Mouse (Mus musculus): Measurements from ENCODE around the gene Atg16l2. TPM values are rescaled to one million over a fixed set of nuclear protein-coding genes. Genes with fewer than 3 reads are reported as not detected.

Gene Atg16l2
- polyA plus RNA-seq, 1 experiment from 2014 or later, result 24.5 TPM

- WGBS, result 58% methylated on average over 4 of the region's 4 CpGs
- Histone ChIP-seq H3K27ac (no peak overlapping the region), H3K4me2 (replicated peaks) (no peak overlapping the region), H3K4me1 (peaks cover 49% of the 10 kb centered on the region), H3K4me3 (no peak overlapping the region), H3K9ac (no peak overlapping the region), H3K9me3 (no peaks in the 10 kb centered on the region), H3K27me3 (no peaks in the 10 kb centered on the region), H3K36me3 (no peaks in the 10 kb centered on the region)
- ATAC-seq (ENCODE audit: low FRiP score, low read depth), result no peak
Observed at GRCm38 (mm10) chr7:101330841-101331173, 28.8 kb upstream of the Atg16l2 start.

GRCm38 (mm10) chr7:101330074-101330840, 28.2 kb upstream of the Atg16l2 start:
- Histone ChIP-seq H3K9me3 (no peaks in the 10 kb centered on the region), H3K9ac (peak overlapping the region; percentile 1; the same call in 1 of the 2 replicates), H3K27me3 (no peaks in the 10 kb centered on the region), H3K4me3 (no peak overlapping the region), H3K4me2 (replicated peaks) (no peak overlapping the region), H3K4me1 (peaks cover 44% of the 10 kb centered on the region), H3K36me3 (peaks cover 3% of the 10 kb centered on the region; the same call in 1 of the 2 replicates), H3K27ac (no peak overlapping the region)
- ATAC-seq (ENCODE audit: low FRiP score, low read depth), result no peak
- WGBS, result 67% methylated on average over 10 of the region's 10 CpGs

- no peak overlapping the region for H3K4me2 ChIP-seq (replicated peaks)
- no peak for ATAC-seq (ENCODE audit: low FRiP score, low read depth)
- no peak overlapping the region for H3K9ac ChIP-seq
- H3K4me3 ChIP-seq, result no peak overlapping the region
- 81% methylated on average over 4 of the region's 4 CpGs for WGBS
- H3K27me3 ChIP-seq, result no peaks in the 10 kb centered on the region
- H3K36me3 ChIP-seq, result peaks cover 8% of the 10 kb centered on the region; the same call in 1 of the 2 replicates
- no peak overlapping the region for H3K27ac ChIP-seq
- H3K4me1 ChIP-seq, result peaks cover 37% of the 10 kb centered on the region
- H3K9me3 ChIP-seq, result no peaks in the 10 kb centered on the region
Observed at GRCm38 (mm10) chr7:101329606-101330005, 27.6 kb upstream of the Atg16l2 start.

DNA sequence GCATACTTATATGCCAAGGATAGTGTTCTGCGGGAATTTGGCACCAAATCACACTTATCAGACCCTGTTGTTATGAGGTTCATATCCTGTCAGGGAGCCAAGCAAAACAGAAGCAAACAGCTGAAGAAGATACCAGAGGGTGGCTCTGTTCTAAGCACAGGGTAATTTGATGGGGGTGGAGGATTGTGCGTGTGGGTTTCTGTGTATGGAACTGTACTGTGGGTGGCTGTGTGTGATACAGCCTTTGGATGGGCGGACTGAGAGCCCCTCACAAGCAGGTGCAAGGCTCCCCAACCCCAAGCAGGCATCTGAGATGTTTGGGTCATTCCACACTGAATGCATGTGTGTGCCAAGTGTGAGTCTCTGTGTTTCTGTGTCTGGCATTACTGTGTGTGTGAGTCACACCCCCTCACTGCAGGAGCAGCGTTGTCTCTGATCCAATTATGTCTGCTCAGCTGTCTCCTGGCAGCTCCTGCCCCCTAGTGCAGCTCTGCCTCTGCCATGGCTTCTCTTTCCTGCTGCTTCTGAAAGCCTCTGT, 26.6 kb upstream of the Atg16l2 start:
- Histone ChIP-seq H3K36me3 (peaks cover 8% of the 10 kb centered on the region; the same call in 1 of the 2 replicates), H3K9me3 (no peaks in the 10 kb centered on the region), H3K4me3 (no peak overlapping the region), H3K27ac (no peak overlapping the region), H3K27me3 (no peaks in the 10 kb centered on the region), H3K9ac (no peak overlapping the region), H3K4me1 (peaks cover 37% of the 10 kb centered on the region), H3K4me2 (replicated peaks) (no peak overlapping the region)
- WGBS, result 68% methylated on average over 4 of the region's 4 CpGs
- no peak for ATAC-seq (ENCODE audit: low FRiP score, low read depth)

DNA sequence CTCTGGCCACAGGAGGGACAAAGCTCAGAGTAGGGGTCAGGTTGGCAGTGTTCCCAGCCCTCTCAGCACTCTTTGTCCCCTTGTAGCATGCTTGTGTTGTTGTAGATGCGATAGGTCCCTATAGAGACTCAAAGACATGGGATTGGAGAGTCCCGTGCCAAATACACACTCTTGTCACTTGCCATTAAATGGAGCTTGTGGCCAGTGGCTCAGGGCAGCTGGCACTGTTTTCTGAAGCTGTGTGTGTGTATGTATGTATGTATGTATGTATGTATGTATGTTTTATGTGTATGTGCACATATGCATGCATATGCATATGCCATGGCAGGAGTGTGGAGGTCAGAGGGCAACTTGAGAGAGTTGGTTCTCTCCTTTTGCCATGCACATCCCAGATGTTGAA, 25.7 kb upstream of the Atg16l2 start:
- 86% methylated on average over 2 of the region's 2 CpGs for WGBS

DNA sequence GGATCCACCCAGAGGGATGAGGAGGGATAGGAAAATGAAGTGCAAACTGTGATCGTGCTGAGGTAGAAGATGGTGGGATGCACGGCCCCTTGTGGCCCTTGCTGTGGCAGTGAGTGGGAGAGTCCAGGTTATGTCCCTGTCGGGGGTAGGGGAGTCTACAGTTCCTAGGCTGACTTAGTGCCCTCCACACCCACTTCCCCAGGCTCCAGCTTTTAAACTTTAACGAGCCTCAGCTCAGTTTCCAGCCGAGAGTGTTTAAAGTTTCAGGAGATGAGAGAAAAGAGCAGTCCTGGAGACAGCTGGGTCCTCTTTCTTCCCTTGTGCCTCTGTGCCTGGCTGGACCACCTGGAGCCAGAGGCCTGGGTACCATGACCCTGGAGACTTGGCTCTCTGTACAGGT, 25.2 kb upstream of the Atg16l2 start:
- Histone ChIP-seq H3K4me2 (replicated peaks) (no peak overlapping the region), H3K27ac (no peak overlapping the region), H3K4me3 (no peak overlapping the region), H3K9me3 (no peaks in the 10 kb centered on the region), H3K9ac (0 out of 2 replicates have a peak overlapping the region, but pooled peaks have one; percentile 35), H3K4me1 (peaks cover 45% of the 10 kb centered on the region), H3K36me3 (peaks cover 8% of the 10 kb centered on the region; the same call in 1 of the 2 replicates), H3K27me3 (peaks cover 2% of the 10 kb centered on the region)
- WGBS, result 33% methylated on average over 5 of the region's 5 CpGs
- no peak for ATAC-seq (ENCODE audit: low FRiP score, low read depth)

More for the DNA sequence above, 25.7 kb upstream of the Atg16l2 start:
- Histone ChIP-seq H3K27ac (no peak overlapping the region), H3K36me3 (peaks cover 8% of the 10 kb centered on the region; the same call in 1 of the 2 replicates), H3K4me1 (peaks cover 40% of the 10 kb centered on the region), H3K4me3 (no peak overlapping the region), H3K9ac (no peak overlapping the region), H3K9me3 (no peaks in the 10 kb centered on the region), H3K4me2 (replicated peaks) (no peak overlapping the region), H3K27me3 (no peaks in the 10 kb centered on the region)
- ATAC-seq (ENCODE audit: low FRiP score, low read depth), result no peak

GRCm38 (mm10) chr7:101326006-101326405, 24.0 kb upstream of the Atg16l2 start:
- Histone ChIP-seq H3K27ac (no peak overlapping the region), H3K9ac (no peak overlapping the region), H3K4me2 (replicated peaks) (no peak overlapping the region), H3K36me3 (peaks cover 8% of the 10 kb centered on the region; the same call in 1 of the 2 replicates), H3K27me3 (peaks cover 11% of the 10 kb centered on the region), H3K4me1 (peaks cover 53% of the 10 kb centered on the region), H3K9me3 (no peaks in the 10 kb centered on the region), H3K4me3 (no peak overlapping the region)
- ATAC-seq (ENCODE audit: low FRiP score, low read depth), result no peak
- 82% methylated on average over 5 of the region's 5 CpGs for WGBS

DNA sequence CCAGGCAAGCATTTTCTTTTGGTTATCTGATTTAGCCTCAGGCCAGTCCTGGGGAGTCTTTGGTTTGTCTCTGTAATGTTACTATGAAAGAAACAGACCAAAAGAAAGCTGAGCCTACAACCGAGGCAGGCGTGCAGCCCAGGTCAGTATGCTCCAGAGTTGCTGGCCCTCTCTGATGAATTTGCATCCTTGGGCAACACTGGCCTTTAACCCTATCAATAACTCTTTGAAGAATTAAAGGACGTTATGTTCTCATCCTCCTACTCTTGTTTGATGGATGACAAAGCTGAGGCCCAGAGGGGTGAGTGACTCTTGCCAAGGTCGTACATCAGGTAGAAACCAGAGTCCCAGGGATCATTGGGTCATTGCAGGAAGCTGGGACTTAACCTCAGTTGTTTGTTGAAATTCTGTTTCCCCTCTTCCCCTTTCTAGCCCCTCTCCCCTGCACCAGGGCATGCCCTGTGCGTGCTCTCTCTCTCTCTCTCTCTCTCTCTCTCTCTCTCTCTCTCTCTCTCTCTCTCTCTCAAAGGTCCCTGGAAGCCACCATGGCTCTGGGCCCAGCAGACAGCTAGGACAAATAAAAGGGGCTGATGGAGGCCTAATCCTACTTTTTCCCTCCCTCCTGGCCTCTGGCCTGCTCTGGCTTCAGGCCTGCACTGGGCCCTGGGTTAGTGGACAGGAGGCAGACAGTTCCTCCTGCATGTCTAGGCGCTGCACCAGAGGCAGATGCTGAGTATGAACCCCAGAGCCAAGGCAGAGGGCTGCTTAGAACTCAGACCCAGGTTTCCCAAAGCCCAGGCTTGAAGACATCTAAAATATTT, 22.3 kb upstream of the Atg16l2 start:
- ATAC-seq (ENCODE audit: low FRiP score, low read depth), result no peak
- no peaks in the 10 kb centered on the region for H3K9me3 ChIP-seq
- no peak overlapping the region for H3K9ac ChIP-seq
- peaks cover 44% of the 10 kb centered on the region for H3K4me1 ChIP-seq
- H3K4me2 ChIP-seq (replicated peaks), result no peak overlapping the region
- H3K36me3 ChIP-seq, result peaks cover 8% of the 10 kb centered on the region; the same call in 1 of the 2 replicates
- no peak overlapping the region for H3K27ac ChIP-seq
- H3K4me3 ChIP-seq, result no peak overlapping the region
- peaks cover 21% of the 10 kb centered on the region for H3K27me3 ChIP-seq
- 57% methylated on average over 6 of the region's 6 CpGs for WGBS

GRCm38 (mm10) chr7:101323141-101323594, 21.1 kb upstream of the Atg16l2 start:
- H3K4me1 ChIP-seq, result peaks cover 35% of the 10 kb centered on the region
- no peak overlapping the region for H3K4me3 ChIP-seq
- ATAC-seq (ENCODE audit: low FRiP score, low read depth), result no peak
- peaks cover 8% of the 10 kb centered on the region; the same call in 1 of the 2 replicates for H3K36me3 ChIP-seq
- WGBS, result 62% methylated on average over 4 of the region's 4 CpGs
- H3K4me2 ChIP-seq (replicated peaks), result peak overlapping the region; percentile 97
- H3K9me3 ChIP-seq, result no peaks in the 10 kb centered on the region
- no peak overlapping the region for H3K9ac ChIP-seq
- peaks cover 28% of the 10 kb centered on the region for H3K27me3 ChIP-seq
- no peak overlapping the region for H3K27ac ChIP-seq

DNA sequence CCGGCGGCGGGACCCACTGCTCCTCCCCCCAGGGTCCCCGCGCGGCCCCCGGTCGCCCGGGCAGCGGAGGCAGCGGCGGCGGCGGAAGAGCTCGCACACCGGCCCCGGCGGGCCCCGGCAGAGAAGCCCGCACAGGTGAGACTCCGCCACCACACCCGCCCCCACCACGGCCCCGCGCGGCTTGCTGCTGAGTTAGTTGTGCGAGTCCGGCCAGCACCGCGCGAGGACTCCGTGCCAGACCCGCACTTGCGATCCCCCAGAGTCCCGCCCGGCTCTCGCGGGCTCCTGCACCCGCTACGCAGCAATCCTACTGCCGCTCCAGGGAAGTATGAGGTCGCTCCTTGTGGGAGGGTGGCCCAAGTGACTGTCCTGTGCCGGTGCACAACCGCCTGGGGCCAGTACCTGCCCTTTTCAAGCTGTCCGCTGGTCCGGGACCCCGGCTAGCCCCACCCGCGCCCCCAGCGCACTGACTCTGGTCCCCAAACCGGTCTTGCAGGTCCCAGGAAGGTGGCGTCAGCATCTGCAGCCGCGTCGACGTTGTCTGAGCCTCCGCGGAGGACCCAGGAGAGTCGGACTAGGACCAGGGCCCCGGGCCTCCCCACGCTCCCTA, 19.3 kb upstream of the Atg16l2 start:
- Histone ChIP-seq H3K4me1 (peaks cover 24% of the 10 kb centered on the region), H3K4me3 (peak overlapping the region; percentile 75), H3K4me2 (replicated peaks) (peak overlapping the region; percentile 97), H3K9me3 (no peaks in the 10 kb centered on the region), H3K9ac (peak overlapping the region; percentile 82), H3K27ac (no peak overlapping the region), H3K36me3 (peaks cover 8% of the 10 kb centered on the region; the same call in 1 of the 2 replicates), H3K27me3 (peaks cover 28% of the 10 kb centered on the region)
- WGBS, result 2% methylated on average over 40 of the region's 61 CpGs
- ATAC-seq (ENCODE audit: low FRiP score, low read depth), result peak; percentile 73

- Histone ChIP-seq H3K4me3 (peak overlapping the region; percentile 75), H3K4me1 (peaks cover 24% of the 10 kb centered on the region), H3K27me3 (peaks cover 28% of the 10 kb centered on the region), H3K4me2 (replicated peaks) (peak overlapping the region; percentile 97), H3K9me3 (no peaks in the 10 kb centered on the region), H3K36me3 (peaks cover 8% of the 10 kb centered on the region; the same call in 1 of the 2 replicates), H3K9ac (peak overlapping the region; percentile 82), H3K27ac (no peak overlapping the region)
- WGBS, result 5% methylated on average over 29 of the region's 37 CpGs
- ATAC-seq (ENCODE audit: low FRiP score, low read depth), result peak; percentile 74
Observed at GRCm38 (mm10) chr7:101320399-101321217, 18.6 kb upstream of the Atg16l2 start.

All from limb, embryonic 13.5 days (tissue).